Mouse (Mus musculus) layer of hippocampus, adult 2 months (tissue): ENCODE measurements at regions not wholly inside any gene's neighbourhood (a gene's known extent, or its start where the extent isn't known, plus 50 kb on each side); places are given as distances from the start of the nearest gene placed in this dataset.

Experiments used
- DNase-seq, 2 experiments: peaks; one replicate each; pipeline ENCODE4 v3.0.0; 2022; ENCODE audit warnings: low spot score in 2 of 2
- H3K27ac ChIP-seq: fragments of 200-600 bp; 2 replicates; pipeline ENCODE4 v1.8.1; 2022
- H3K4me3 ChIP-seq: fragments of 200-600 bp; 2 replicates; pipeline ENCODE4 v1.8.1; 2022; ENCODE audit warnings: mild to moderate bottlenecking
- CTCF ChIP-seq: fragments of 200-600 bp; conservative IDR thresholded peaks from 2 replicates; pipeline ENCODE4 v1.8.1; 2022; ENCODE audit warnings: antibody characterized with exemption, mild to moderate bottlenecking, moderate library complexity

GRCm38 (mm10) chr11:19330685-19331239 is 312.0 kb upstream of the Meis1 start:
- no peak for TF ChIP-seq CTCF
- no peak overlapping the region for H3K4me3 ChIP-seq
- H3K27ac ChIP-seq, result no peak overlapping the region
- no peak for DNase-seq

DNA sequence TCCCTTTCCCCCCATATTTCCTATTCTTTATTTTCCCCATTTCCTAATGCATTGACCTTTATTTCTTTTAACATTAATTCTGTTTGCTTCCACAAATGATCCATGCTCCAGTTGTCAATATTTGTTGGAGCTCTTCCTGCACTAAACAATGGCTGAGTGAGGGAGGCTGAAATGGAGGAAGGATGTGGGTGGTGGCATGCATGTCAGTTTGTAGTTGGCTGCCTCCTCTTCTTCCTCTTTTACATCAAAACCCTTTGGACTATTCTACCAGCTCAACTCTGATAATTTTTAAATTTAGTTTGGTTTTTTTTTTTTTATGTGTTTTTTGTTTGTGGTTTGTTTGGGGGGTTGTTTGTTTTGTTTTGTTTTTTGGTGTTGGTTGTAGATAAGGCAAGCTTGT is 313.5 kb upstream of the Meis1 start:
- TF ChIP-seq CTCF, result no peak
- DNase-seq, result no peak
- Histone ChIP-seq H3K27ac (no peak overlapping the region), H3K4me3 (no peak overlapping the region)

DNA sequence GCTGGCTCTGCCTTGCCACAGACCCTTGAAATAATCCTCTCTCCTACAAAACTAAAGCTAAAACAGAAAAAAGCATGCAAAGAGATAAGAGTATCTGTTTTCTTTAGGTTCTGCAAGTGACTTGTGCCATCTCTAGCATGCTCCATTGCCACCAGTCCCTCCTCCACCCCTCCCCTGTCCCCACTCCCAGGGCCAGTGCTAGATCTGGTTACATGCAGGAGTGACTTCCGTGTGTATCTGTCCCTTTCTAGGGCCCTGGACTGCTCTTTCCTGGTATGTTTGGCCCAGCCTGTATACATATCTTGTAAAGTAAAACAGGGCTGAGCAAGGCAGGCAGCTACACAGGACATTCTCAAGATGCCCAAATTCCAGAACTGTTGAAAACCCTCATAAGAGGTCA is 313.9 kb upstream of the Meis1 start:
- no peak for TF ChIP-seq CTCF
- no peak overlapping the region for H3K27ac ChIP-seq
- H3K4me3 ChIP-seq, result no peak overlapping the region
- DNase-seq, result no peak

GRCm38 (mm10) chr11:19333908-19334487 is 315.2 kb upstream of the Meis1 start:
- no peak overlapping the region for H3K27ac ChIP-seq
- H3K4me3 ChIP-seq, result no peak overlapping the region
- no peak for TF ChIP-seq CTCF
- DNase-seq, result no peak

DNA sequence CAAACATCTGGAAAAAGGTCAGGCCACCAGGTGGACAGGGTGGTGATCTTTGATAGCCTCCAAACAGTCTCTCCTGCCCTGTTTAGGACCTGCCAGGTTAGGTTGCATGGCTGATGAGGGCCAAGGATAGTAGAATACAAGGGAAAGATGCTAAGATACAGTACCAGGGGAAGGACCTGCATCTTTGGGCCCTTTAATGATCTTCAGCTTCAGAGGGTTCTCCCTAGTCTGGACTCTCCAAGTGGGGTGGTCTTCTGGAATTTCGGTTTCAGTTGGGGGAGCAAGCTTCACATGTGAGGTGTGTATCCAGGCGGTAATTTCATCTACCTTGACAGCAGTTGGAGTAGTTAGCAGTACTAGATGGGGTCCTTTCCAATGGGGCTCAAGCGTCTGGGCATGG is 316.6 kb upstream of the Meis1 start:
- no peak for DNase-seq
- no peak overlapping the region for H3K27ac ChIP-seq
- no peak overlapping the region for H3K4me3 ChIP-seq
- TF ChIP-seq CTCF, result no peak

- no peak overlapping the region for H3K4me3 ChIP-seq
- H3K27ac ChIP-seq, result no peak overlapping the region
- DNase-seq, result no peak
- no peak for TF ChIP-seq CTCF
These were observed 321.0 kb upstream of the Meis1 start for GRCm38 (mm10) chr11:19339721-19340317.

DNA sequence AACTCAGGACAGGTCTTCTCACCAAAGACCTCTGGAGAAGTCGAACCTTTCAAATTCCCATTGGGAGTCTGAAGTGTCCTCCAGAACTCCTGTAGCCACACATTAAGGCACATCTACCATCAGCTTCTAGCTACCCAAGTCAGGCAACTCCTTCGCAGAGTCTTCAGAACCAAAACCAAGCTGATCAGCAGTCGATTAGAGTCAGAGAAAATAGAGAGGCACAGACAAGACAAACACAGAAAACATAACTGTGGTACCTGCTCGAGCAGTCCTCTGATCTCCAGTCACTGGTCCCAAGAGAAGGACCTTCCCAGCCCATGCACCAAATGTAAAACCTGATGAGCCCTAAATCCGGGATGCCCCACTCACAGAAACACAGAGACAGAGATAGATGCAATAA is 322.1 kb upstream of the Meis1 start:
- H3K27ac ChIP-seq, result no peak overlapping the region
- DNase-seq, result no peak
- TF ChIP-seq CTCF, result no peak
- no peak overlapping the region for H3K4me3 ChIP-seq

DNA sequence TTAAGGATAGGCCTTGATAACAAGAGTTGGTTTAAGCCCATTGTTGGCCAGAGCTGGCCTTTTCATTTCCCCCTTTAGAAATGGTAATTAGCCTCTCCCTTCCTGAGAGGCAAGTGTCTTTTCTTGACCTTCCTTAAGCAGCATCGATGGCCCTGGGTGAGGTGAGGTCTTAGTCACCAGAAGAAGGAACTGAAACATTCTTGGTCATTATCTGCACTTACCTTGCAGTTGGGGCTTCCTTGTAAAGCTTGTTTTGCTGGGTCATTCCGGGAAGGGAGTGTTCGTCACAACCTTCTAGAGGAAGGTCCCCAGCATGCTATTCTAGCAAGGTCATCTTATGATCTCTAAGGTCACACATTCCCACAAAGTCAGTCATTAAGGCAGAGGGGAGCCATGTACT is 322.6 kb upstream of the Meis1 start:
- H3K27ac ChIP-seq, result no peak overlapping the region
- no peak for DNase-seq
- H3K4me3 ChIP-seq, result no peak overlapping the region
- TF ChIP-seq CTCF, result no peak

- no peak overlapping the region for H3K27ac ChIP-seq
- no peak for TF ChIP-seq CTCF
- no peak overlapping the region for H3K4me3 ChIP-seq
- DNase-seq, result no peak
These were observed 324.0 kb upstream of the Meis1 start for GRCm38 (mm10) chr11:19342803-19343202.

DNA sequence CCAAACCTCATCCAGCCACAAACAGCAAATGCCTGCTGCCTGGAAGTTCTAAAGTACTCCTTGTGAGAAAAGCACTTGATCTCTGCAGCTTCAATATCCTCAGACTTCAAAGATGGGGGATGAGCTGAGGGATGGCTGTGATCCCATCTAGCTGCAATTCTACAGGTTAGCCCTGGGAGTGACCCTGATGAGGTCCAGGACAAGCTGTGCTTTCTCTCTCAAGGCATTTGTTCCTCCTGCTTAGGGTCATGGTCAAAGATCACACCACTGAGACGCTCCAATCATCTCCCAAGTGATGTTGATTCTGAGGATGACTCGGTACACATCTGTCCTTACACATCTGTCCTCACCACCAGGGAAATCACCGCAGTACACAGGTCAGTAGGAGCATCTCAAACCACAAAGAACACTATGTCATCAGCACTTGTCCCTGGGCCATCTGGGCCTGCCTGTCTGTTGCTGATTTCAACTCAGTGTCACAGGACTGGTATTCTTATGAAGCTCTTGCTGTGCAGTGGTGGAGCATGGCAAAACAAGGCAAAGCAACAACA is 327.6 kb upstream of the Meis1 start:
- Histone ChIP-seq H3K4me3 (no peak overlapping the region), H3K27ac (no peak overlapping the region)
- DNase-seq, result no peak
- TF ChIP-seq CTCF, result no peak

DNA sequence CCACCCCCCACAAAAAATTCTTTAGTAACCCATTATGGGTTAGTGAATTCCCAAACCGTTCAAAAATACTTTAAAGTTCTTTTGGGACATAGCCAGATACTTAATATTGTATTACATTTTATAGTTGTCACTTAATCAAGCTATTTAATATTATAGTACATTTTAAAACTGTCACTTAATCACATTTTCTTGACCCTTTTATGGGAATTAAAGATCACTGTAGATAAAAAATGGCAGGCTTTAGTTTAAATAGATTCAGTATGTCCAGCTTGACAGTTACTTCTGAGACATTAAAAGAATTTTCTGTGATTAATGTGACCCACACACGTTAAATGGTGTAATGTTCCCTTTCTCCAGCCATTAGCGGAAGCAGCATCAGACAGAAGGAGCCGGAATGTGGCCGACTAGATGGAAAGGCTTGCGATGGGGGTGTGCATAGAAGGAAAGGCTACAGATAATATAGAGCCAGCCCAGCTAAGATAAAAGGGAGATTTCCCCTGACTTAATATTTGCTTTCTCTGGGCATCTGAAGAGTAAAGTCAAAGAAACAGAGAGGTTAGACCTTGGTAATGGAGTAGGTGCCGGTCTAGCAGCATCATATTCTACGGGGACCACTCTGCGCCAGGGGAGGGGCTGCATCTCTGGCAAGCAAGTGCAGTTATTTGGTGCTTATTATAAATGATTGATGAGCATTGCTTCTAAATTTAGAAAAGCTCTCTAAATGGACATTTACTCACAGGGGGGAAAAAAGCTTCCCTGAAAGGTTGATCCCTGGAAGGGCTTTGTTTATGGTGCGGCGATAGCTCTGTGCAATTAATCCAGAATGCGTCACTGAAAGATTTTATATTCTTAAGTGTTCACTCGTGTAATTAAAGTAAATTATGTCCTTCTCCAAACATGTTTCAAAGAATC is 331.8 kb upstream of the Meis1 start:
- no peak for DNase-seq
- peak overlapping the region; percentile 42 for H3K4me3 ChIP-seq
- TF ChIP-seq CTCF, result no peak

DNA sequence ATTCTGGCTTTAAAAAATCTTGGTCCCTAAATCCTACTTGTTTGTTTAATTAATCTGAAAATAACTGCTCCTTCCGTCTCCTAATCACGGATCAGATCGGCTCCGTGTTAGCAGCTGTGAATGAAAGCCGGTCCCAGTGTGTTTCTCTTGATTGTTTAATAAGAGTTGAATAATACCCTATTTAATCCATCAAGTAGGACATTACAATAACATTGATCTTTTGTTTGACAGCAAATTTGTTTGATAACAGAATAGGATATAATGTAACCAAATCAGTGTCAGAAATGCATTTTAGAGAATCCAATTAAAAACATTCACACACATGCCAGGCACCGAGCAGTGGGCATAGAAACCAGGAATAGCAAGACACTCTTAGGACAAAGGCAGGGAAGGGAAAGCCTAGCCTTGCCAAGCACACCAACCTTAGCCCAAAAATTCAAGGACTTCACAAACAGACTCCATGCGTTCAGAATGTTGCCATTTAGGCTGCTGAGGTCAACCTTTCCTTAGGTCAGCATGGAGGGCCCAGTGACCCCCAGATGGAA is 332.5 kb upstream of the Meis1 start:
- Histone ChIP-seq H3K4me3 (peak overlapping the region; percentile 42), H3K27ac (no peak overlapping the region)
- no peak for TF ChIP-seq CTCF
- DNase-seq, result no peak

More for the DNA sequence above, 331.8 kb upstream of the Meis1 start:
- no peak overlapping the region for H3K27ac ChIP-seq

- Histone ChIP-seq H3K27ac (no peak overlapping the region), H3K4me3 (no peak overlapping the region)
- no peak for TF ChIP-seq CTCF
- DNase-seq, result no peak
These were observed 334.9 kb upstream of the Meis1 start for GRCm38 (mm10) chr11:19353706-19354105.
